Mouse (Mus musculus) adrenal gland, adult 8-10 months (tissue): ENCODE results near the gene Cenpm. TPM values are rescaled to one million over a fixed set of nuclear protein-coding genes. Genes with fewer than 3 reads are reported as not detected.

Source experiments
- DNase-seq: peaks from one replicate; pipeline ENCODE4 v3.0.0; 2022
- total RNA-seq, 4 experiments: library from RNA; stranded (reverse); gene quantifications; 2 replicates each; pipeline ENCODE4 v1.2.4; 2022

The Cenpm gene
- total RNA-seq, 4 experiments from 2014 or later = 0.87 to 3.8 (median 1.8) TPM

DNA sequence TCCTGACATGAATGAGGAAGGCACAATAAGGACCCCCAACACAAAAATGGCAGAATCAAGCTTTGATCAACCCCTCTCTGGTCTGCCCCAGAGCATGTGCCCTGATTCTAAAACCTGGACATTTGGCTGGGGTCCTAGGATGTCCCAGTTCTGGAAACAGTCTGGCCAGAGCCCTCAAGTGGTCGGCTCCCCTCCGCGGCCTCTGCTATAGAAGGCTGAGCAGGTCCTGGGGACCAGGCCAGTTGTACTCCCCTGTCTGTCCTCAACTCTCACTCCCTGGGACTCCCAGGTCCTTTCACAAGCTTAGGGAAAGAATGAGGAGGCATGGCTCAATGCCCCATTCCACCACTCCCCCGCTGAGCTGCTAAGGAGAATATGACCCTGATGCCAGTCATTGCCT, 31.3 kb downstream of the Cenpm start:
- DNase-seq = no peak

DNA sequence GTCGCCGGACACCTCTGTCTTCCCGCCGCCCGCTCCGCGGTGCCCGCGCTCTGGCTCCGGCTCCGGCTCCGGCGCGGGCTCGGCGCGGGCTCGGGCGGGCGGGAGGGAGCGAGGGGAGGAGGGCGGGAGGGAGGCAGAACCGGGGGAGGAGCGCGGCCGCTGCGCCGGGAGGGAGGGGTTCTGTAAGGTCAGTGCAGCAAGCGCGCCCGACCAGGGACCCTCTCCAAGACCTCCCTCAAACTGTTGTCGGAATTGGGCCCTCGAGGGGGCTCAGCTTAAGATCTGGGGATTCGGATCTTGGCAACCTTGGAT, 31.8 kb downstream of the Cenpm start, which contains the start of gene Shisa8:
TSS of gene Shisa8 (minus strand) at position 64 of the 312 bp plus-strand sequence.
- DNase-seq = no peak

DNA sequence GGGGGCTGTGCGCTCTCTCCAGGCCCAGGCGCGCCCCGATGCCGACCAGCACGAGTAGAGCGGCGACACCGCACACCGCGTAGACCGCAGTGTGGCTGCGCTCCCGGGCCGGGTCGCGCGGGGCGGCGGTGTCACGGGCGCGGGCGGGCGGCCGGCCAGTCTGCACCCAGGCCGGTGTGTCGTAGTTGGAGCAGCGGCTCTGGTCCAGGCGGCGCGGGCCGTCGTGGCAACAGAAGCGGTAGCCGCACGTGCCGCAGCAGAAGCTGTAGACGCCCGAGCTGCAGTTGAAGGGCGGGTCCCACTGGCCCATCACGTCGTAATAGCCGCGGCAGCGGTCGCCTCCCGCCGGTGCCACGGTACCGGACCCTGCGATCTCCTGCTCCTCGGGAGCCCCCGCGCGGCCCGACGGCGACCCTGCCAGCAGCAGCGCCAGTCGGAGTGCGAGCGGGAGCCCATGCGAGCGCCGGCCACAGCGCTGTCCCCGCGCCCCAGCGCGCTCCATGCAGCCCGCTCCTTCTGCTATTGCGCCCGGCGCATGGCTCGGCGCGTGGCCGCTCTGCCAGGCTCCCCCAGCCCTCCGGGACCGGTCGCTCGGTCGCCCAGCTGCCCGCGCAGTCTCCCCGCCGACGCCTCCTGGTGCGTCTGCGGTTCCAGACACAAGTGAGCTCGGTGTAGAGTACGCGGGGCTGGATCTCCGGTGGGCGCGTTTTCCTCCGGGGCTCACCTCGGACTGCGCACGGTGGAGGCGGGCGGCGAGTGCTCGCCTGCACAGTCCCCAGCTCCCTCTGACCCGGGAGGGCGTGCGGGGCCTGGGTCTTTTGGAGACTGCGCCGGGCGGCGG, 32.4 kb downstream of the Cenpm start:
- DNase-seq = no peak

GRCm38 (mm10) chr15:82211281-82211680, 33.3 kb downstream of the Cenpm start:
- no peak for DNase-seq

DNA sequence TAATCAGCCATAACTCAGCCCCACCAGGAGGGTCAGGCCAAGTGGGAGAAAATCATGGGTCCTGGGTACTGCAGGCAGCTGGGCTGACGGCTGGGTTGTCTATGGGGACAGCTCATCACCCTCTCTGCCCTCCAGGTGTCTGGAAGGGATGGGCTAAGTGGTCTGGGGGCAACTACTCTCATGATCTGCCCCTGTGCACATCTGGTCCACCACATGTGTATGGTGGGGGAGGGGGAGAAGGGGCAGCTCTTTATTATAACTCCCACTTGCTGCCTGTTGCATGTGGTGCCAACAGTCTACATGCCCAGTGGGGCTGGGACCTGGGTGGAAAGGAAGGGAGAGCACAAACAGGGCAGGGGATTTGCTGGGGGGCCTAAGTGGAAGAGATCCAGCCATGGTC, 33.7 kb downstream of the Cenpm start:
- DNase-seq = no peak

DNA sequence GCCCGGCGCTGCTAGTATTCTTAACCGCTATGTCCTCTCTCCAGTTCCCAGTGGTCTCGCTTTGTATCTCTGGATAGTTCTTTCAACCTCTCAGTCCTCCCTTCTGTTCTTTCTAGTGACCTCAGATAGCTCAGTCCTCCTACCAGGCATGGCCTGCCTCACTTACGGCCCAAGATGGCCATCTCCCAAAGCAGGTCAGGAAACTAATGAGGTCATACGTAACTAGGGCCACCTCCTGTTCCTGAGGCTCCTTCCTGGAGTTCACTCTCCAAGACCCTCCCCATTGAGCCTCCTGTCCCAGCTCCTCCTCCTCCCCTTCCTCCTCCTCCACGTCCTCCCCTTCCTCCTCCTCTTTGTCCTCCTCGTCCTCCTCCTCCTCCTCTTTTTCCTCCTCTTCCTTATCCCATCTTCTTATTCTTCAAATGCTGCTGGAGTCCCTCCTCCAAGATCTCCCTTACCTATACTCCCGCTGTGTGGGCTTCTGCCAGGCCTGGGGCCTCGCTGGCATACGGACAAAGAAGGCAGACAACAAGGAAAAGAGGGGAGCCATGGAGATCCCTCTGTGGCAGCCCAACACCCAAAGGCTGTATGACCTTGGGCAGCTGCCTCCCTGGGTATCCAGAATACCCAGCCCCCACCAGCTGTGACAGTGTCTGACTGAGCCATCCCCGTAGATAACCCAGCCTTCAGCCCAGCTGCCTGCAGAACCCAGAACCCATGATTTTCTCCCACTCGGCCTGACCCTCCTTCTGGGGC, 35.1 kb downstream of the Cenpm start:
- no peak for DNase-seq

GRCm38 (mm10) chr15:82208307-82208706, 36.2 kb downstream of the Cenpm start:
- DNase-seq = no peak

GRCm38 (mm10) chr15:82207504-82208219, 36.9 kb downstream of the Cenpm start:
- no peak for DNase-seq

DNA sequence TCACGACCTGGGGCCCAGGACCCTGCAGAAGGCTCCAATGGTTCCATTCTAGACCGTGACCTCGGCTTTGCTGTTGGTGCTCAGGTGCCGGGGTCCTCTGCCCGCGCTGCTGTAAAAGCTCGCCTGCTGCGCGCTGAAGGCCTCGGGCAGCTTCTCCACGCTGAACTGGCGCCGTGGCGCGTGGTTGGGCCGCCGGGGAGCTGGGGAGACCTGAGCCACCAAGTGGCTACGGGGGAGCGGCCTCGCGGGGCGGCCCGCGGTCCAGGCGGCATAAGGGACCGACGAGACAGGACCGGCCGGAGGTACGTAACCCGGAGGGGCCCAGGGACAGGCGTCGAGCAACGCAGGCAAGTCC, 37.5 kb downstream of the Cenpm start:
- no peak for DNase-seq

DNA sequence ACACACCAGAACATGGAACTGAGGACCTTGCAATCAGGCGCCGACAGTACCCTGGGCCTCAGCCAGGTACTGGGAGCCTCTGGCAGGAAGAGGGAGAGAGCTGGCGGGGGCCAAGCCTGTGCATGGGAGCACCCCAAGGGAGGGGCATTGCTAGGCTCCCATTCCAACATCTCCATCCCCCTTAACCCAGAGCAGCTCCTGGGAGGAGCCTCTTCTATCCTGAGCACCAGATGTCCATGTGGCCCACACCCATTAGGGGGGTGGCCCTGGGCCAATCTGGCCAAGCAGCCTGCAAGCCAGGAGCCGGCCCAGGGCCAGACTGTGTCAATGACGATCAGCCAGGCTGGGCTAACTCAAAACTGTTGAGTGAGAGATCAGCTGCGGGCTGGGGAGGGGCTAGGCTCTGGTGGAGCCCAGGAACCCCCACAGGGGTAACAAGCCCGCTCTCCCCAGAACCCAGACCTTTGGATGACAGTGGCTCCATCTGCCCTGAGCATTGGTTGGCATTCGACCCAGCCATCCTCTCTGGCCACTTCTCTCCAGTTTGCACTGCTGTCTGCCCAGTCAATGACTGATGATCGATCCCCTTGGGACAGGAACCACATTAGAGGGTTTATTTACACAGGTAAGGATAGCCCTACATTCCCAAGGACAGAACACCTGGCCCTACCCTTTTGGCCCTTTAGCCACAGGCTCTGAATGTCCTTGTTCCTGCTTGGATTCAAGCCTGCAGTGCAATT, 38.0 kb downstream of the Cenpm start:
- DNase-seq = peak; percentile 17

- no peak for DNase-seq
These were observed 39.7 kb downstream of the Cenpm start for GRCm38 (mm10) chr15:82204680-82205371.

GRCm38 (mm10) chr15:82203611-82204351, 40.8 kb downstream of the Cenpm start:
- DNase-seq = no peak

GRCm38 (mm10) chr15:82203090-82203489, 41.5 kb downstream of the Cenpm start:
- DNase-seq = no peak

- no peak for DNase-seq
These were observed 42.5 kb downstream of the Cenpm start for GRCm38 (mm10) chr15:82202086-82202485.

- no peak for DNase-seq
These were observed 45.0 kb downstream of the Cenpm start for GRCm38 (mm10) chr15:82199546-82199945.

DNA sequence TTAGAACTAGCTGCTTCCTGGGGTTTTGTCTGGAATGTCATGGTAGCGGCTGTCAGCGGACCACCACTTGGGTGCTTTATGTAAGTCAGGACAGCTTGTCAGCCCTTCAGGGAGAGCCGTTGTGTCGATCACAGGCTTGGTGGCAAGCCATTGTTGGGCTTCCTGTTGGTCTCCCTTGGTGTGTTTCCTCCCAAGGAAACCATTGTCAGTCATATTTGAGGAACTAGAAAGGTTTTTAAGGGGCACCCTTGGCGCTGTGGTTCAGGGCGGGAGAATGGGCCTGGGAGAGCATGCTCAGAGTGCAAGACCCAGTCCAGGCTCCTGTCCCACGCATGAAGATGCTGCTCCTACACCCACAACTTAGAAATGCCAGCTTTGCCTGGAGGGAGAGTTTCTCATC, 46.2 kb downstream of the Cenpm start:
- DNase-seq = no peak

DNA sequence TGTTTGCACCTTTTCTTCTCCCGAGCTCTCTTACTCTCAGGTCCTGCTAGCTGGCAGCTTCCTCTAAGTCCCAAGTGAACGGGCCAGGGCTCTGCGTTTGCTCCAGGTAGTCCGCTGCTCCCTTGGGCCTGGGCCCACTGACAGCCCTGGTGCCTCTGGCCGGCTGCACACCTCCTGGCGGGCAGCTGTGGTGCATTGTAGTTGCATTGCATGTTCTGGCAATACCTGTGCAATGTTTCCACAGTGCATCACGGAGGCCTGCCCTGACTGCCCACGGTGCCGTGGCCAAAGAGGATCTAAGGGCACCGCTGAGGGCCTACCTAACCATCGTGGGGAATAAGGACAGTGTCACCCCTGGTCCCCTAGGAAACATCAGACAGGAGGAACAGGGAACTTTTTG, 46.6 kb downstream of the Cenpm start:
- no peak for DNase-seq

DNA sequence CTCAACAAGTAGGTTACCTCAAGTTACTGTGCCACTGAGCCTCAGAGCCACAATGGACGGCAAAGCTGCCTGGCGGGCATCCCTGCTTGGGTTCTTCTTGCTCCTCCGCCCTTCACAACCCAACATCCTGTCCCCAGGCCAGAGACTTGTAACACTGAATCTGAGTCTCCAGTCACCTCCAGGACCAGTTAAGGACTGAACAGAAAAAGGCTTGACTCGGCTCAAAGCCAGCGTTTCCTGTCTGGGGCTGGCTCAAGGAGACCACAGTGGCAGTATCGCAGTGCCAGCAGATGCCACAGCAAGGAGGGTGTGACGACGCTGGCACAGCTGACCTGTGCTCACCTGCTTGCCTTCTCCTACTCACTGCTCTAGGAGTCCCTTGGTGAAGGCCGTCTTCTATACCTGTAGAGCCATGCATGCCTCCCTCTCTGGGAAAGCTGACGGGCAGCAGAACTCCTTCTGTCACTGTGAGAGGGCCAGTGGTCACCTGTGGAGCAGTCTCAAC, 47.2 kb downstream of the Cenpm start:
- no peak for DNase-seq

- DNase-seq = no peak
These were observed 48.2 kb downstream of the Cenpm start for GRCm38 (mm10) chr15:82196300-82196699.

- DNase-seq = no peak
These were observed 51.9 kb downstream of the Cenpm start for GRCm38 (mm10) chr15:82192617-82193016.
